Mouse (Mus musculus) neutrophil, adult 83 days (primary cell): ENCODE results near the gene Ifna6. TPM values are rescaled to one million over a fixed set of nuclear protein-coding genes. Genes with fewer than 3 reads are reported as not detected.

ENCODE experiments used
- total RNA-seq, 2 experiments: library from RNA; stranded (reverse); gene quantifications; one replicate each; pipeline ENCODE4 v1.2.4; 2023

Ifna6 gene
- total RNA-seq, result not detected

GRCm38 (mm10) chr4:88827116-88827515, at the start of gene Ifna6:
Ifna6 (plus strand) TSS chr4:88827416.

DNA sequence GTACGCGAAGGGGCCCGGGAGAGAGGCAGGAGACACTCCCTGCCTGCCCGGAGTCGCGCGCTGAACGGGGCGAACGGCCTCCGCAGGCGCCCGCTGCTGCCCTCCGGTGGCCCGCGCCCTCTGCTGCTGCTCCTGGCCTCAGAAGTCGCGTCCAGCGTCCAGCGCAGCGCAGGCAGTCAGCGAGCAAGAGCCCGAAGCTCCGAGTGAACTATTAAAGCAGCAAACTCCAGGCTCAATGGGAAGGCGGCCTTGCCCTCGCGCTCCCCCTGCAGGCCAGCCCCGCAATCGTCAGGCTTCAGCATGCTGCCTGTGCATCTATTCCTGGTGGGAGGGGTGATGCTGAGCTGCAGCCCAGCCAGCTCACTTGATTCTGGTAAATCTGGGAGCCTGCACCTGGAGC, 47.7 kb upstream of the Ifna6 start, which contains the start of gene Gm13272:
Gm13272 (plus strand) TSS at position 301 of the 400 bp plus-strand sequence.

DNA sequence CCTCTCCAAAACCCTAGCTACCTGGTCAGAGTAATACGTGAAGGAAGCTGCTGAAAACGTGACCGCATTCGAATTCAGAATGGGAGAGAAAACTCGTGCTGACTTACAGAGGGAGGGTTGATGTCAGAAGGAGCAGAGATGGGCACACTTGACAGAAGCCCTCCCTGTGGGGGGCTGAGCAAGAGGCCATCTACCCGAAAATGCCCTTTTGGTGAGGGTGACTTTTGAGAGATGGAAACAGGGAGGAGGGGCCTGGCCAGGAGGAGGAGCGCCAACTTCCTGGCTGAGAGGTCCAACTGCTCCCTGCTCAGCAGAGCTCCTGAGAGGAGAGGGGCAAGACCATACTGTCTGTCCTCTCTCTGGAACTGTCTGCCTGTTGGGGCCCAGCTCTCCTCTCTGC, 45.4 kb upstream of the Ifna6 start, which contains the start of gene Ifnz:
Ifnz (plus strand) TSS at position 301 of the 400 bp plus-strand sequence.

DNA sequence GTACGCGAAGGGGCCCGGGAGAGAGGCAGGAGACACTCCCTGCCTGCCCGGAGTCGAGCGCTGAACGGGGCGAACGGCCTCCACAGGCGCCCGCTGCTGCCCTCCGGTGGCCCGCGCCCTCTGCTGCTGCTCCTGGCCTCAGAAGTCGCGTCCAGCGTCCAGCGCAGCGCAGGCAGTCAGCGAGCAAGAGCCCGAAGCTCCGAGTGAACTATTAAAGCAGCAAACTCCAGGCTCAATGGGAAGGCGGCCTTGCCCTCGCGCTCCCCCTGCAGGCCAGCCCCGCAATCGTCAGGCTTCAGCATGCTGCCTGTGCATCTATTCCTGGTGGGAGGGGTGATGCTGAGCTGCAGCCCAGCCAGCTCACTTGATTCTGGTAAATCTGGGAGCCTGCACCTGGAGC, 41.8 kb upstream of the Ifna6 start, which contains the start of gene Gm13276:
Gm13276 (plus strand) TSS at position 301 of the 400 bp plus-strand sequence.

GRCm38 (mm10) chr4:88788402-88788801, 38.8 kb upstream of the Ifna6 start, which contains the start of gene Gm13277:
Gm13277 (plus strand) TSS chr4:88788632.

DNA sequence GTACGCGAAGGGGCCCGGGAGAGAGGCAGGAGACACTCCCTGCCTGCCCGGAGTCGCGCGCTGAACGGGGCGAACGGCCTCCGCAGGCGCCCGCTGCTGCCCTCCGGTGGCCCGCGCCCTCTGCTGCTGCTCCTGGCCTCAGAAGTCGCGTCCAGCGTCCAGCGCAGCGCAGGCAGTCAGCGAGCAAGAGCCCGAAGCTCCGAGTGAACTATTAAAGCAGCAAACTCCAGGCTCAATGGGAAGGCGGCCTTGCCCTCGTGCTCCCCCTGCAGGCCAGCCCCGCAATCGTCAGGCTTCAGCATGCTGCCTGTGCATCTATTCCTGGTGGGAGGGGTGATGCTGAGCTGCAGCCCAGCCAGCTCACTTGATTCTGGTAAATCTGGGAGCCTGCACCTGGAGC, 36.0 kb upstream of the Ifna6 start, which contains the start of gene Gm13278:
Gm13278 (plus strand) TSS at position 301 of the 400 bp plus-strand sequence.

GRCm38 (mm10) chr4:88793936-88794675, 33.1 kb upstream of the Ifna6 start, which contains the start of gene Gm13275:
Gm13275 (plus strand) TSS chr4:88794487.

DNA sequence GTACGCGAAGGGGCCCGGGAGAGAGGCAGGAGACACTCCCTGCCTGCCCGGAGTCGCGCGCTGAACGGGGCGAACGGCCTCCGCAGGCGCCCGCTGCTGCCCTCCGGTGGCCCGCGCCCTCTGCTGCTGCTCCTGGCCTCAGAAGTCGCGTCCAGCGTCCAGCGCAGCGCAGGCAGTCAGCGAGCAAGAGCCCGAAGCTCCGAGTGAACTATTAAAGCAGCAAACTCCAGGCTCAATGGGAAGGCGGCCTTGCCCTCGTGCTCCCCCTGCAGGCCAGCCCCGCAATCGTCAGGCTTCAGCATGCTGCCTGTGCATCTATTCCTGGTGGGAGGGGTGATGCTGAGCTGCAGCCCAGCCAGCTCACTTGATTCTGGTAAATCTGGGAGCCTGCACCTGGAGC, 30.1 kb upstream of the Ifna6 start, which contains the start of gene Gm13279:
Gm13279 (plus strand) TSS at position 301 of the 400 bp plus-strand sequence.

GRCm38 (mm10) chr4:88799365-88799764, 27.9 kb upstream of the Ifna6 start, which contains the start of gene Gm13285:
Gm13285 (plus strand) TSS chr4:88799665.

DNA sequence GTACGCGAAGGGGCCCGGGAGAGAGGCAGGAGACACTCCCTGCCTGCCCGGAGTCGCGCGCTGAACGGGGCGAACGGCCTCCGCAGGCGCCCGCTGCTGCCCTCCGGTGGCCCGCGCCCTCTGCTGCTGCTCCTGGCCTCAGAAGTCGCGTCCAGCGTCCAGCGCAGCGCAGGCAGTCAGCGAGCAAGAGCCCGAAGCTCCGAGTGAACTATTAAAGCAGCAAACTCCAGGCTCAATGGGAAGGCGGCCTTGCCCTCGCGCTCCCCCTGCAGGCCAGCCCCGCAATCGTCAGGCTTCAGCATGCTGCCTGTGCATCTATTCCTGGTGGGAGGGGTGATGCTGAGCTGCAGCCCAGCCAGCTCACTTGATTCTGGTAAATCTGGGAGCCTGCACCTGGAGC, 24.3 kb upstream of the Ifna6 start, which contains the start of gene Gm13287:
Gm13287 (plus strand) TSS at position 301 of the 400 bp plus-strand sequence.

GRCm38 (mm10) chr4:88805231-88805630, 22.0 kb upstream of the Ifna6 start, which contains the start of gene Gm13288:
Gm13288 (plus strand) TSS chr4:88805531.

GRCm38 (mm10) chr4:88815928-88816327, 11.3 kb upstream of the Ifna6 start, which contains the start of gene Ifna7:
Ifna7 (plus strand) TSS chr4:88816228.

DNA sequence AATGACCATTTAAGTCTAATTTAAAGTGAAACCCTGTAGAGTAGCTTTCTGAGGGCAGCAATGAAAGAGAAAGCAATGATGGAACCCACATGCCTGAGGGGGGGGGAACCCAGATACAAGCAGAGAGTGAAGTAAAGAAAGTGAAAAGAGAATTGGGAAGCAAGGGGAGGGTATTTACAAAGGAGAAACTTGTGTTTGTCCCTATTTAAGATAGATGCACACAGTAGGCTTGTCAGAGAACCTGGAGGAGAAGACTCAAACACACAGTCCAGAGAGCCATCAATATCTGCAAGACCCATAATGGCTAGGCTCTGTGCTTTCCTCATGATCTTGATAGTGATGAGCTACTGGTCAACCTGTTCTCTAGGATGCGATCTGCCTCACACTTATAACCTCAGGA, 7.6 kb upstream of the Ifna6 start, which contains the start of gene Ifna11:
Ifna11 (plus strand) TSS at position 301 of the 400 bp plus-strand sequence.

DNA sequence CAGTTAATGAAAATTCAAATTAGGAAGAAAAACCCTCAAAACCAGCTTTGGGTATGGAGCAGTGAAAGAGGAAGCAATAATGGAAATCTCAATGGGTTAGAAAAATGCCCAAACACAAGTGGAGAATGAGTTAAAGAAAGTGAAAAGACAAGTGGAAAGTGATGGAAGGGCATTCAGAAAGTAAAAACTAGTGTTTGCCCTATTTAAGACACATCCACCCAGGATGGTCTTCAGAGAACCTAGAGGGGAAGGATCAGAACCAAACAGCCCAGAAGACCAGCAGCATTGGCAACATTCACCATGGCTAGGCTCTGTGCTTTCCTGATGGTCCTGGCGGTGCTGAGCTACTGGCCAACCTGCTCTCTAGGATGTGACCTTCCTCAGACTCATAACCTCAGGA, 8.0 kb downstream of the Ifna6 start, which contains the start of gene Ifna5:
Ifna5 (plus strand) TSS at position 301 of the 400 bp plus-strand sequence.

GRCm38 (mm10) chr4:88841438-88841911, 14.3 kb downstream of the Ifna6 start, which contains the start of gene Ifna4:
Ifna4 (plus strand) TSS chr4:88841861.

GRCm38 (mm10) chr4:88849698-88850097, 22.5 kb downstream of the Ifna6 start, which contains the start of gene Ifna1:
Ifna1 (plus strand) TSS chr4:88850087.

Other genes starting within 250 kb of the Ifna6 start
- not detected for gene Ifna9, start 235.0 kb upstream of the Ifna6 start, total RNA-seq
- gene Ifna12, start 224.0 kb upstream of the Ifna6 start, total RNA-seq, result not detected
- not detected for gene C87499, start 193.0 kb upstream of the Ifna6 start, total RNA-seq
- not detected for gene Ifna13, start 183.0 kb upstream of the Ifna6 start, total RNA-seq
- not detected for gene Ifna16, start 150.5 kb upstream of the Ifna6 start, total RNA-seq
- gene Ifna2, start 143.5 kb upstream of the Ifna6 start, total RNA-seq, result not detected
- not detected for gene Ifnab, start 136.1 kb upstream of the Ifna6 start, total RNA-seq
- gene Gm26566, start 105.6 kb upstream of the Ifna6 start, total RNA-seq, result under 1 TPM in 1 of 2 experiments, not detected in 1; 0.40 TPM
- gene Klhl9, start 105.0 kb upstream of the Ifna6 start, total RNA-seq, result 10 to 100 TPM; 51.0 to 52.2 TPM
- not detected for gene Gm13271, start 72.5 kb upstream of the Ifna6 start, total RNA-seq
- gene Gm13283, start 67.3 kb upstream of the Ifna6 start, total RNA-seq, result not detected
- gene Gm13290, start 53.6 kb upstream of the Ifna6 start, total RNA-seq, result not detected
- gene Gm13289, start 50.5 kb upstream of the Ifna6 start, total RNA-seq, result not detected
- not detected for gene Gm13272, start 47.6 kb upstream of the Ifna6 start, total RNA-seq
- under 1 TPM in 1 of 2 experiments, not detected in 1; 0.70 TPM for gene Ifnz, start 45.3 kb upstream of the Ifna6 start, total RNA-seq
- not detected for gene Gm13276, start 41.7 kb upstream of the Ifna6 start, total RNA-seq
- not detected for gene Gm13277, start 38.8 kb upstream of the Ifna6 start, total RNA-seq
- not detected for gene Gm13278, start 35.9 kb upstream of the Ifna6 start, total RNA-seq
- gene Gm13275, start 32.9 kb upstream of the Ifna6 start, total RNA-seq, result not detected
- gene Gm13279, start 30.0 kb upstream of the Ifna6 start, total RNA-seq, result not detected
- gene Gm13285, start 27.8 kb upstream of the Ifna6 start, total RNA-seq, result under 1 TPM in 1 of 2 experiments, not detected in 1; 0.29 TPM
- gene Gm13287, start 24.2 kb upstream of the Ifna6 start, total RNA-seq, result not detected
- not detected for gene Gm13288, start 21.9 kb upstream of the Ifna6 start, total RNA-seq
- gene Ifna7, start 11.2 kb upstream of the Ifna6 start, total RNA-seq, result not detected
- gene Ifna11, start 7.5 kb upstream of the Ifna6 start, total RNA-seq, result not detected
- gene Ifna5, start 8.1 kb downstream of the Ifna6 start, total RNA-seq, result not detected
- not detected for gene Ifna4, start 14.4 kb downstream of the Ifna6 start, total RNA-seq
- not detected for gene Ifna1, start 22.7 kb downstream of the Ifna6 start, total RNA-seq
- not detected for gene Ifne, start 52.8 kb downstream of the Ifna6 start, total RNA-seq